Comparison of ENCODE assay signal across 8 mouse cellular contexts in genomic region chr4:101646857-101647195, GRCm38 (mm10). TPM values are rescaled to one million over a fixed set of nuclear protein-coding genes. Genes with fewer than 3 reads are reported as not detected.
A peak's percentile ranks its signal among the peaks of the same experiment; 100 is the strongest.
DNase-seq lines count a peak whose midpoint lies in the region; ATAC-seq and TF ChIP-seq lines count a peak whose summit lies in the region.

No protein-coding gene starts in this region.

- H3K4me3 ChIP-seq in lung, adult 2 months (replicated peaks; ENCODE audit: extremely low read depth, low read depth, low read length) = peak overlapping the region; percentile 64
- peak overlapping the region; percentile 89 for H3K4me3 ChIP-seq in embryonic facial prominence, embryonic 15.5 days (replicated peaks)
- peak overlapping the region; percentile 72 for H3K4me3 ChIP-seq in limb, embryonic 10.5 days
- H3K4me3 ChIP-seq in neural tube, embryonic 14.5 days (ENCODE audit: low read depth, low read length) = peak overlapping the region; percentile 85

- ATAC-seq in embryonic facial prominence, embryonic 15.5 days (ENCODE audit: insufficient number of reproducible peaks, low FRiP score, low TSS enrichment, low read depth) = no peak
- ATAC-seq in neural tube, embryonic 14.5 days (ENCODE audit: low read depth) = no peak; the same call in 1 of the 2 replicates

- no peak for TF ChIP-seq POLR2A in lung, adult 2 months (IDR thresholded peaks at IDR 0.05; ENCODE audit: borderline replicate concordance, extremely low read depth, low read depth, low read length)

- peak overlapping the region; percentile 41 for H3K9ac ChIP-seq in embryonic facial prominence, embryonic 15.5 days
- peak overlapping the region; percentile 35; the same call in 1 of the 2 replicates for H3K9ac ChIP-seq in neural tube, embryonic 14.5 days (replicated peaks; ENCODE audit: low read depth, low read length)

- no peaks in the 10 kb centered on the region for H3K27me3 ChIP-seq in embryonic facial prominence, embryonic 15.5 days
- H3K27me3 ChIP-seq in limb, embryonic 10.5 days (ENCODE audit: low read depth, poor library complexity, severe bottlenecking) = no peaks in the 10 kb centered on the region
- H3K27me3 ChIP-seq in neural tube, embryonic 14.5 days (ENCODE audit: control insufficient read depth, insufficient read depth, low read length) = no peaks in the 10 kb centered on the region

- no peaks in the 10 kb centered on the region for H3K9me3 ChIP-seq in embryonic facial prominence, embryonic 15.5 days (replicated peaks)
- no peaks in the 10 kb centered on the region for H3K9me3 ChIP-seq in limb, embryonic 10.5 days (replicated peaks)
- H3K9me3 ChIP-seq in neural tube, embryonic 14.5 days (ENCODE audit: control insufficient read depth, low read length) = no peaks in the 10 kb centered on the region

- H3K4me2 ChIP-seq in embryonic facial prominence, embryonic 15.5 days (replicated peaks) = peak overlapping the region; percentile 53
- H3K4me2 ChIP-seq in neural tube, embryonic 14.5 days (ENCODE audit: low read depth, low read length) = peak overlapping the region; percentile 54

- TF ChIP-seq CTCF in lung, adult 2 months (IDR thresholded peaks at IDR 0.05; ENCODE audit: insufficient read depth, low read length) = no peak

- 0% methylated on average over 8 of the region's 8 CpGs for WGBS in lung, adult 2 months
- WGBS in embryonic facial prominence, embryonic 15.5 days = 1% methylated on average over 8 of the region's 8 CpGs
- under 1% methylated on average over 8 of the region's 8 CpGs for WGBS in limb, embryonic 10.5 days
- WGBS in neural tube, embryonic 14.5 days = 1% methylated on average over 8 of the region's 8 CpGs

- peak overlapping the region; percentile 88 for H3K27ac ChIP-seq in embryonic facial prominence, embryonic 15.5 days (replicated peaks)
- H3K27ac ChIP-seq in limb, embryonic 10.5 days = peak overlapping the region; percentile 96
- H3K27ac ChIP-seq in neural tube, embryonic 14.5 days (ENCODE audit: low read depth, low read length) = peak overlapping the region; percentile 74

- H3K36me3 ChIP-seq in embryonic facial prominence, embryonic 15.5 days = no peaks in the 10 kb centered on the region
- no peaks in the 10 kb centered on the region for H3K36me3 ChIP-seq in limb, embryonic 10.5 days
- no peaks in the 10 kb centered on the region for H3K36me3 ChIP-seq in neural tube, embryonic 14.5 days (ENCODE audit: control insufficient read depth, insufficient read depth, low read length)

- peaks cover 9% of the 10 kb centered on the region for H3K4me1 ChIP-seq in lung, adult 2 months (ENCODE audit: control insufficient read depth, insufficient read depth, low read length)
- peaks cover 7% of the 10 kb centered on the region for H3K4me1 ChIP-seq in embryonic facial prominence, embryonic 15.5 days
- H3K4me1 ChIP-seq in limb, embryonic 10.5 days = peaks cover 16% of the 10 kb centered on the region
- peaks cover 9% of the 10 kb centered on the region; the same call in 1 of the 2 replicates for H3K4me1 ChIP-seq in neural tube, embryonic 14.5 days (ENCODE audit: control insufficient read depth, insufficient read depth, low read length)

- no peak for DNase-seq in lung, adult 2 months
- DNase-seq in lung, postnatal 25 days (ENCODE audit: low spot score) = no peak
- no peak for DNase-seq in limb, embryonic 10.5 days (ENCODE audit: low spot score)
- no peak for DNase-seq in left cerebral cortex, adult 11 months (ENCODE audit: low spot score)
- DNase-seq in natural killer cell, adult 2 months (ENCODE audit: low spot score in 2 of 2) = no peak
- DNase-seq in cerebellum, postnatal 36 days = no peak

RNA-seq across cellular contexts. Expression of gene Leprot, which starts 0.7 kb away (rescaled TPM):
- polyA plus RNA-seq in lung, adult 2 months (2012; rRNA removed) = 81.5 and 107 TPM in 2 replicates
- 89.2 and 93.3 TPM in 2 replicates for polyA plus RNA-seq in embryonic facial prominence, embryonic 15.5 days (2015; fragmentation: Nextera tagmentation; extraction: Ambion mirVana)
- 54.6 and 64.8 TPM in 2 replicates for polyA plus RNA-seq in limb, embryonic 10.5 days (2016; fragmentation: Nextera tagmentation; extraction: Ambion mirVana)
- polyA plus RNA-seq in neural tube, embryonic 14.5 days (2014; fragmentation: Nextera tagmentation; extraction: Ambion mirVana) = 72.1 and 84.5 TPM in 2 replicates
